Comparison of ENCODE assay signal across 8 mouse cellular contexts in genomic region chr11:68939451-68940304, GRCm38 (mm10). TPM values are rescaled to one million over a fixed set of nuclear protein-coding genes. Genes with fewer than 3 reads are reported as not detected.
A peak's percentile ranks its signal among the peaks of the same experiment; 100 is the strongest.
DNase-seq lines count a peak whose midpoint lies in the region; ATAC-seq and TF ChIP-seq lines count a peak whose summit lies in the region.

No protein-coding gene starts in this region.

- 0 out of 2 replicates have a peak, but pooled peaks have one; percentile 28 for TF ChIP-seq POLR2A in olfactory bulb, adult 2 months (IDR thresholded peaks at IDR 0.05; ENCODE audit: insufficient read depth, low read depth, low read length)
- TF ChIP-seq POLR2A in thymus, adult 2 months (IDR thresholded peaks at IDR 0.05; ENCODE audit: control insufficient read depth, extremely low read depth, insufficient read depth, low read length, poor library complexity): peak; percentile 60; the same call in 1 of the 2 replicates

- peak; percentile 98 for ATAC-seq in G1E (ENCODE audit: extremely low read depth, insufficient number of reproducible peaks, low FRiP score, poor library complexity, severe bottlenecking)
- ATAC-seq in forebrain, embryonic 16.5 days: peak; percentile 100
- ATAC-seq in lung, embryonic 14.5 days (ENCODE audit: insufficient read depth): peak; percentile 99

- peaks cover 5% of the 10 kb centered on the region for H3K27me3 ChIP-seq in G1E (ENCODE audit: insufficient read depth, low read length)
- H3K27me3 ChIP-seq in forebrain, embryonic 16.5 days (replicated peaks; ENCODE audit: control insufficient read depth, insufficient read depth, low read length): no peaks in the 10 kb centered on the region
- H3K27me3 ChIP-seq in lung, embryonic 14.5 days (ENCODE audit: insufficient read depth, low read length): no peaks in the 10 kb centered on the region
- no peaks in the 10 kb centered on the region for H3K27me3 ChIP-seq in thymus, adult 2 months (ENCODE audit: control insufficient read depth, insufficient read depth, low read length)

- intact Hi-C loops in heart, postnatal 36 days (cut with DNase I): no loop called here

- under 1% methylated on average over 16 of the region's 16 CpGs for WGBS in forebrain, embryonic 16.5 days
- WGBS in lung, embryonic 14.5 days: 3% methylated on average over 16 of the region's 16 CpGs
- WGBS in olfactory bulb, adult 2 months: 6% methylated on average over 16 of the region's 16 CpGs
- WGBS in thymus, adult 2 months: 1% methylated on average over 16 of the region's 16 CpGs

- H3K9ac ChIP-seq in forebrain, embryonic 16.5 days (replicated peaks; ENCODE audit: low read depth, low read length): peak overlapping the region; percentile 59
- H3K9ac ChIP-seq in lung, embryonic 14.5 days: peak overlapping the region; percentile 49

- peaks cover 14% of the 10 kb centered on the region for H3K36me3 ChIP-seq in G1E (replicated peaks)
- no peaks in the 10 kb centered on the region for H3K36me3 ChIP-seq in forebrain, embryonic 16.5 days (ENCODE audit: control insufficient read depth, insufficient read depth)
- no peaks in the 10 kb centered on the region for H3K36me3 ChIP-seq in lung, embryonic 14.5 days (ENCODE audit: insufficient read depth)
- H3K36me3 ChIP-seq in thymus, adult 2 months (ENCODE audit: control insufficient read depth, insufficient read depth, low read length): no peaks in the 10 kb centered on the region

- H3K4me2 ChIP-seq in forebrain, embryonic 16.5 days (ENCODE audit: low read length): peak overlapping the region; percentile 70
- peak overlapping the region; percentile 58 for H3K4me2 ChIP-seq in lung, embryonic 14.5 days

- peak overlapping the region; percentile 69 for H3K27ac ChIP-seq in forebrain, embryonic 16.5 days (ENCODE audit: low read length)
- H3K27ac ChIP-seq in layer of hippocampus, adult 2 months: peak overlapping the region; percentile 91
- H3K27ac ChIP-seq in lung, embryonic 14.5 days (ENCODE audit: low read depth): no peak overlapping the region
- no peak overlapping the region for H3K27ac ChIP-seq in olfactory bulb, adult 2 months (ENCODE audit: insufficient read depth, low read depth, low read length)
- no peak overlapping the region for H3K27ac ChIP-seq in thymus, adult 2 months (ENCODE audit: control insufficient read depth, insufficient read depth, low read length)

- no peak for TF ChIP-seq CTCF in G1E (IDR thresholded peaks at IDR 0.05; ENCODE audit: low read depth, low read length)
- TF ChIP-seq CTCF in layer of hippocampus, adult 2 months (conservative IDR thresholded peaks at IDR 0.05): no peak
- TF ChIP-seq CTCF in lung, embryonic 14.5 days (IDR thresholded peaks at IDR 0.05; ENCODE audit: low read depth): no peak
- TF ChIP-seq CTCF in olfactory bulb, adult 2 months (IDR thresholded peaks at IDR 0.05; ENCODE audit: insufficient read depth, low read depth, low read length): no peak
- TF ChIP-seq CTCF in thymus, adult 2 months (IDR thresholded peaks at IDR 0.05; ENCODE audit: borderline replicate concordance, control insufficient read depth, extremely low read depth, insufficient read depth, low read length, poor library complexity): no peak

- H3K4me1 ChIP-seq in G1E (ENCODE audit: insufficient read depth, low read depth, low read length): peaks cover 11% of the 10 kb centered on the region
- H3K4me1 ChIP-seq in forebrain, embryonic 16.5 days (replicated peaks; ENCODE audit: control insufficient read depth, insufficient read depth, low read length): peaks cover 9% of the 10 kb centered on the region
- no peaks in the 10 kb centered on the region for H3K4me1 ChIP-seq in lung, embryonic 14.5 days (ENCODE audit: insufficient read depth)
- no peaks in the 10 kb centered on the region; the same call in 1 of the 2 replicates for H3K4me1 ChIP-seq in olfactory bulb, adult 2 months (ENCODE audit: control insufficient read depth, insufficient read depth, low read length)
- H3K4me1 ChIP-seq in thymus, adult 2 months (replicated peaks; ENCODE audit: control insufficient read depth, insufficient read depth, low read length): peaks cover 2% of the 10 kb centered on the region; the same call in 1 of the 2 replicates

- H3K4me3 ChIP-seq in G1E (ENCODE audit: low read depth, low read length): peak overlapping the region; percentile 64
- H3K4me3 ChIP-seq in forebrain, embryonic 16.5 days (replicated peaks; ENCODE audit: low read length): peak overlapping the region; percentile 46
- peak overlapping the region; percentile 64 for H3K4me3 ChIP-seq in layer of hippocampus, adult 2 months
- peak overlapping the region; percentile 38 for H3K4me3 ChIP-seq in lung, embryonic 14.5 days (ENCODE audit: low read depth, low read length)
- H3K4me3 ChIP-seq in olfactory bulb, adult 2 months (ENCODE audit: insufficient read depth, low read depth, low read length): peak overlapping the region; percentile 47
- peak overlapping the region; percentile 34 for H3K4me3 ChIP-seq in thymus, adult 2 months (ENCODE audit: control insufficient read depth, insufficient read depth, low read length)

- DNase-seq in G1E (ENCODE audit: low spot score): peak; percentile 92
- DNase-seq in cerebellum, adult 18-20 months: peak; percentile 84 to 95
- DNase-seq in heart, postnatal 36 days: peak; percentile 81 to 83
- DNase-seq in layer of hippocampus, adult 2 months (ENCODE audit: low spot score in 2 of 2): peak; percentile 85 to 92
- DNase-seq in lung, embryonic 14.5 days: peak; percentile 95
- peak; percentile 87 for DNase-seq in thymus, adult 2 months

- no peaks in the 10 kb centered on the region for H3K9me3 ChIP-seq in G1E (replicated peaks)
- H3K9me3 ChIP-seq in forebrain, embryonic 16.5 days (ENCODE audit: control insufficient read depth, low read length): no peaks in the 10 kb centered on the region
- H3K9me3 ChIP-seq in lung, embryonic 14.5 days (ENCODE audit: low read depth, low read length): no peaks in the 10 kb centered on the region

RNA-seq across cellular contexts. Expression of gene Odf4, which starts 12.8 kb away (rescaled TPM):
- total RNA-seq in G1E (2014; fragmentation: Nextera tagmentation) (not detected in 2 replicates), G1E (2017) (not detected in 2 replicates)
- polyA plus RNA-seq in G1E (2012): not detected in 2 replicates
- 0.35 TPM in 1 of 2 replicates, not detected in the other for polyA plus RNA-seq in forebrain, embryonic 16.5 days (2015; fragmentation: Nextera tagmentation; extraction: Ambion mirVana)
- total RNA-seq in heart, postnatal 36 days (2021): not detected
- total RNA-seq in layer of hippocampus, adult 2 months (2021): not detected
- polyA plus RNA-seq in lung, embryonic 14.5 days (2014; fragmentation: Nextera tagmentation; extraction: Ambion mirVana): not detected in 2 replicates
- not detected in 2 replicates for polyA plus RNA-seq in olfactory bulb, adult 2 months (2012; ENCODE audit: insufficient read depth, insufficient read length, low replicate concordance, missing spikeins)
- 0.24 TPM in 1 of 2 replicates, not detected in the other for polyA plus RNA-seq in thymus, adult 2 months (2012; rRNA removed)

RNA-seq across cellular contexts. Expression of gene Arhgef15, which starts 17.6 kb away (rescaled TPM):
- total RNA-seq in G1E (2014; fragmentation: Nextera tagmentation) (not detected in 2 replicates), G1E (2017) (0.12 and 0.22 TPM in 2 replicates)
- not detected in 2 replicates for polyA plus RNA-seq in G1E (2012)
- polyA plus RNA-seq in forebrain, embryonic 16.5 days (2015; fragmentation: Nextera tagmentation; extraction: Ambion mirVana): 8.2 and 12.8 TPM in 2 replicates
- 10 to 100 TPM; 25.6 to 32.5 TPM for total RNA-seq in heart, postnatal 36 days (2021)
- 1 to 10 TPM; 9.5 to 9.7 TPM for total RNA-seq in layer of hippocampus, adult 2 months (2021)
- polyA plus RNA-seq in lung, embryonic 14.5 days (2014; fragmentation: Nextera tagmentation; extraction: Ambion mirVana): 21.6 and 23.9 TPM in 2 replicates
- not detected in 2 replicates for polyA plus RNA-seq in olfactory bulb, adult 2 months (2012; ENCODE audit: insufficient read depth, insufficient read length, low replicate concordance, missing spikeins)
- 8.5 and 14.9 TPM in 2 replicates for polyA plus RNA-seq in thymus, adult 2 months (2012; rRNA removed)

RNA-seq across cellular contexts. Expression of gene Slc25a35, which starts 28.3 kb away (rescaled TPM):
- total RNA-seq in G1E (2014; fragmentation: Nextera tagmentation): 5.2 and 5.8 TPM in 2 replicates
- total RNA-seq in G1E (2017): 0.93 and 1.1 TPM in 2 replicates
- polyA plus RNA-seq in G1E (2012): 1.2 and 1.3 TPM in 2 replicates
- polyA plus RNA-seq in forebrain, embryonic 16.5 days (2015; fragmentation: Nextera tagmentation; extraction: Ambion mirVana): 0.86 and 1.0 TPM in 2 replicates
- total RNA-seq in heart, postnatal 36 days (2021): 1 to 10 TPM; 5.0 to 5.8 TPM
- 1 to 10 TPM; 5.8 to 6.2 TPM for total RNA-seq in layer of hippocampus, adult 2 months (2021)
- polyA plus RNA-seq in lung, embryonic 14.5 days (2014; fragmentation: Nextera tagmentation; extraction: Ambion mirVana): 3.9 and 4.0 TPM in 2 replicates
- polyA plus RNA-seq in olfactory bulb, adult 2 months (2012; ENCODE audit: insufficient read depth, insufficient read length, low replicate concordance, missing spikeins): not detected in 2 replicates
- polyA plus RNA-seq in thymus, adult 2 months (2012; rRNA removed): 27.1 and 27.6 TPM in 2 replicates

RNA-seq across cellular contexts. Expression of gene Rangrf, which starts 35.3 kb away (rescaled TPM):
- 16.1 and 21.8 TPM in 2 replicates for total RNA-seq in G1E (2014; fragmentation: Nextera tagmentation)
- 16.2 and 18.4 TPM in 2 replicates for total RNA-seq in G1E (2017)
- polyA plus RNA-seq in G1E (2012): 7.8 and 8.1 TPM in 2 replicates
- polyA plus RNA-seq in forebrain, embryonic 16.5 days (2015; fragmentation: Nextera tagmentation; extraction: Ambion mirVana): 28.9 and 34.5 TPM in 2 replicates
- 10 to 100 TPM; 78.9 to 97.0 TPM for total RNA-seq in heart, postnatal 36 days (2021)
- total RNA-seq in layer of hippocampus, adult 2 months (2021): 10 to 100 TPM; 16.8 to 20.7 TPM
- 49.9 TPM in 2 replicates for polyA plus RNA-seq in lung, embryonic 14.5 days (2014; fragmentation: Nextera tagmentation; extraction: Ambion mirVana)
- not detected in 2 replicates for polyA plus RNA-seq in olfactory bulb, adult 2 months (2012; ENCODE audit: insufficient read depth, insufficient read length, low replicate concordance, missing spikeins)
- 22.0 and 28.0 TPM in 2 replicates for polyA plus RNA-seq in thymus, adult 2 months (2012; rRNA removed)

RNA-seq across cellular contexts. Expression of gene Rpl26, which starts 38.3 kb away (rescaled TPM):
- total RNA-seq in G1E (2014; fragmentation: Nextera tagmentation) (1,627 and 1,719 TPM in 2 replicates), G1E (2017) (4,471 and 4,820 TPM in 2 replicates)
- polyA plus RNA-seq in G1E (2012): 273 and 318 TPM in 2 replicates
- 554 and 607 TPM in 2 replicates for polyA plus RNA-seq in forebrain, embryonic 16.5 days (2015; fragmentation: Nextera tagmentation; extraction: Ambion mirVana)
- 100 to 1,000 TPM; 655 to 678 TPM for total RNA-seq in heart, postnatal 36 days (2021)
- 100 to 1,000 TPM; 766 to 781 TPM for total RNA-seq in layer of hippocampus, adult 2 months (2021)
- polyA plus RNA-seq in lung, embryonic 14.5 days (2014; fragmentation: Nextera tagmentation; extraction: Ambion mirVana): 1,103 and 1,167 TPM in 2 replicates
- 1,027 and 1,979 TPM in 2 replicates for polyA plus RNA-seq in olfactory bulb, adult 2 months (2012; ENCODE audit: insufficient read depth, insufficient read length, low replicate concordance, missing spikeins)
- 869 and 1,133 TPM in 2 replicates for polyA plus RNA-seq in thymus, adult 2 months (2012; rRNA removed)

Comparison
In these comparisons a context has a peak if more than half of its experiments do, and no peak if none do; other contexts are left out.
1. H3K27ac ChIP-seq: peak in forebrain, embryonic 16.5 days (single experiment) and layer of hippocampus, adult 2 months (single experiment); none in lung, embryonic 14.5 days (single experiment), olfactory bulb, adult 2 months (single experiment) and thymus, adult 2 months (single experiment).
2. Peak in every context shown above with its lines, with median percentiles within 50 percentile points of each other: ATAC-seq, DNase-seq and H3K4me3 ChIP-seq.